Mouse (Mus musculus) cerebral cortex, adult 2 months (tissue): ENCODE measurements around the gene Ctsf.

Source experiments
- WGBS: fragments of 180-500 bp; shearing (Covaris S2); methylation state at CpG from one replicate; pipeline ENCODE4 v1.1.7; 2018; 5-methylcytosine and 5-hydroxymethylcytosine counted together

Gene Ctsf

DNA sequence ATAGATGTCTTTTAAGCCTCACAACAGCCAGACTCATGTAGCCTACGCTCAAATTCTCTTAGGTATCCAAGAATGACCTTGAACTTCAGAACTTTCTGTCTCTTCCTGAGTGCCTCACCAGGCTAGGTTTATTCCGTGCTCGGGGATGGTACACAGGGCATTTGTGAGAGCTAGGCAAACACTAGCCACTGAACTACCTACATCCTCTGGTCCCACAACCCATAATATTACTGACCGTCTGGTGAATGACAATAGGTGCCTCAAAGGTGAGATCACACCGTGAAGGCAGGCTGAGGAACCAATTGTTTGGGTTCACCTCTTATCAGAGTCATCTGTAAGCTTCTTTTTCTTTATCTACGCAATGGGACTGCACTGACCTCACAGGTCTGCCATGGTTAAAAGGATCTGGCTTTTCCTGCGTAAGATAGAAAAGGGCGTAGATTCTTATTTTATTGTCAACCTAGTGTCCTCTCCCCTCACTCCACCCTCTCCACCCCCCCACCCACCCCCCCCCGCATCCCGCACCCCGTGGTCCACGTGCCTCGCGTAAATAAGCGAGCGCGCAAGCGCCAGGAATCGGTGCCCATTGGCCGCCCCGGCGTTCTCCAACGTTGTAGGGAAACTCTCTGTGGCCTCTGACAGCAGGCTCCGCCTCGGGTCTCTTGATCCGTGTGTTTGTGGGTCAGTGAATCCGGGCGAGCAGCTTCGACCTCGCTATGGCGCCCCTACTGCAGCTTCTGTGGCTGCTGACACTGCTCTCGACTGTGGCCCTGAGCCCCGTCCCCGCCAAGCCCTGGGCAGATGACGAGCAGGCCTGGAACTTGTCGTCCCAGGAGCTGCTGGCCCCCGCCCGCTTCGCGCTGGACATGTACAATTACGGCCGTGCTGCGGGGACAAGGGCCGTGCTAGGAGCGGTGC lies at the start of gene Ctsf:
Ctsf (plus strand) TSS at position 579 of the 918 bp plus-strand sequence.
- WGBS = 3% methylated on average over 45 of the region's 45 CpGs

DNA sequence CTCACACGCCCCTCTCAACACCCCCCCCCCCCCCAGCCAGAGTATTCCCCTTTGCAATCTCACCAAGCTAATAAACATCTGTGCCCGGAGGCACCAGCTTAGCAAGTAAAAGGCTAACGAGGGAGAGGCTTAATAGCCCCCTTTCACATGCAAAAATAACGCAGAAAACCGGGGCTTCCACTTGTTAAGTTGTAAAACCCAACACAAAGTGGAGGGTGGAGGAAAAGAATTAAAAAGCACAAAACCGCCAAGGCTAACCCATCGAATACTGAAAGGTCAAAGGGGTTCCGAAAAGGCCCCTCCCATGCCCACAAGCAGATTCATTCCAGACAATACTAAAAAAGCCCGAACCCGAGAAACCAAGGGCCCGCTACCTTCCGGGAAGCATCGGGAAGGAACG lies 44.6 kb upstream of the Ctsf start:
- under 1% methylated on average over 14 of the region's 14 CpGs for WGBS

- WGBS = 0% methylated on average over 17 of the region's 17 CpGs
Measured at GRCm38 (mm10) chr19:4810746-4811062, 44.2 kb upstream of the Ctsf start.

DNA sequence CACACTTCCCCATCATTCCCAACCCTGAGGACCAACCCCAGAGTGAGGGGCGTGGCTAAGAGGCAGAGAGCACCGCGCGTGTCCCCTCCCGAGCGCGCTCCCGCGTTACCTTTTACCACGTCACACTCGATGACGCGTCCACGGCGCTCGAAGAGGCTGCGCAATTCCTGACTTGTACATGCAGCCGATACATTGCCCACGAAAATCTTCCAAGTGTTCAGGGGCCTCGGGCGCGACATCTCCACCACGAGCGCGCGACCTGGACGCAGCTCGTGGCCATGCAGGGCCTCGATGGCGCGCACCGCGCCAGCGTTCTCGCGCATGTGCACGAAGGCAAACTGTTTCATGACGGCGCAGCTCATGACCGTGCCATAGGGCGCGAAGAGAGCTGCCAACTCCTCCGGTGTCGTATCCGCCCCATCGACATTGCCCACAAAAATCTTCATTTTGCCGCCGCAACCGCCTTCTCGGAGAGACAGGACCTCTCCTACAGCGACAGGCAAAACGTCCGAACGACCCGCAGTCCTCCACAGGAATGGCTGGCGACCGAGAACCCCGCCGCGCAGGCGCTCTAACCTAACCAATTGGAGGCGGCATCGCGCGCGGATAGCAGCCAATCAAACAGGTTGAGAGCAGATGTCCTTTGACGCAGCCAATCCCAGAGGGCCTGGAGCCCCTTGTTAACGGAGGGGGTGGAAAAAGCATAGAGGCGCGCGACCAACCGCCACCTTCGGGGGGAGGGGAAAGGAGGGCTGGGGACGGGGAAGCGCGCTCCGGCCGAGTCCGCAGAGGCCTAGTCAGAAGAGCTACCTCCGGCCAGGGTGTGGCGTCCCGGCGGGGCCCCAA lies 43.6 kb upstream of the Ctsf start, which contains the start of the genes Gm21992 and Rbm14:
Gm21992 (minus strand) TSS at position 550 of the 846 bp plus-strand sequence.
Rbm14 (minus strand) TSS at position 572 of the 846 bp plus-strand sequence.
- under 1% methylated on average over 83 of the region's 83 CpGs for WGBS

DNA sequence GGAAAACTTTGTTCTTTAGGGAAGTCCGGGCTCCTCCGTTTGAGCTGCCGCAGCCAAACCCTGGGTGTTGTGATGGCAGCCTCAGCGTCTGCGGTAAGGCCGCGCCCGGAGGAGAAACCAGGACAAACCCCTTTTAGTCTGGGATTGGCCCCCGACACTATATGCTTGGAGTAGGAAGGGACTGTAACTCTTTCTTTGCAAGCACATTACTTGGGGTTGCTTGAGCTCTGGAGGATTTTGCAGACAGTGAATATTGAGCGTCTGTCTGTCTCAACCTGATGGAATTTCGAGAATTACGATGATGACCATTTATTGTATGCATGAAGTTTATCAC lies 43.1 kb upstream of the Ctsf start:
- 1% methylated on average over 12 of the region's 12 CpGs for WGBS

- 77% methylated on average over 8 of the region's 8 CpGs for WGBS
Measured at GRCm38 (mm10) chr19:4812334-4812949, 42.5 kb upstream of the Ctsf start.

- 83% methylated on average over 6 of the region's 6 CpGs for WGBS
Measured at GRCm38 (mm10) chr19:4813015-4813414, 41.9 kb upstream of the Ctsf start.

GRCm38 (mm10) chr19:4817182-4817835 lies 37.6 kb upstream of the Ctsf start:
- WGBS = 72% methylated on average over 1 of the region's 1 CpGs

- WGBS = 57% methylated on average over 5 of the region's 5 CpGs
Measured at GRCm38 (mm10) chr19:4820678-4821303, 34.1 kb upstream of the Ctsf start.

- 72% methylated on average over 16 of the region's 16 CpGs for WGBS
Measured at GRCm38 (mm10) chr19:4828444-4829114, 26.4 kb upstream of the Ctsf start.

- WGBS = 56% methylated on average over 7 of the region's 7 CpGs
Measured at GRCm38 (mm10) chr19:4829156-4829555, 25.8 kb upstream of the Ctsf start.

- 87% methylated on average over 8 of the region's 8 CpGs for WGBS
Measured at GRCm38 (mm10) chr19:4833977-4834376, 21.0 kb upstream of the Ctsf start.

GRCm38 (mm10) chr19:4836096-4836495 lies 18.8 kb upstream of the Ctsf start:
- 81% methylated on average over 2 of the region's 2 CpGs for WGBS

GRCm38 (mm10) chr19:4837049-4837448 lies 17.9 kb upstream of the Ctsf start:
- 89% methylated on average over 6 of the region's 6 CpGs for WGBS

- 15% methylated on average over 10 of the region's 10 CpGs for WGBS
Measured at GRCm38 (mm10) chr19:4838526-4839140, 16.3 kb upstream of the Ctsf start.

- WGBS = 2% methylated on average over 25 of the region's 25 CpGs
Measured at GRCm38 (mm10) chr19:4839149-4839548, 15.8 kb upstream of the Ctsf start, which contains the start of the genes Ccs and Ccdc87. Ccs (minus strand) TSS chr19:4839332. Ccdc87 (plus strand) TSS chr19:4839366.

DNA sequence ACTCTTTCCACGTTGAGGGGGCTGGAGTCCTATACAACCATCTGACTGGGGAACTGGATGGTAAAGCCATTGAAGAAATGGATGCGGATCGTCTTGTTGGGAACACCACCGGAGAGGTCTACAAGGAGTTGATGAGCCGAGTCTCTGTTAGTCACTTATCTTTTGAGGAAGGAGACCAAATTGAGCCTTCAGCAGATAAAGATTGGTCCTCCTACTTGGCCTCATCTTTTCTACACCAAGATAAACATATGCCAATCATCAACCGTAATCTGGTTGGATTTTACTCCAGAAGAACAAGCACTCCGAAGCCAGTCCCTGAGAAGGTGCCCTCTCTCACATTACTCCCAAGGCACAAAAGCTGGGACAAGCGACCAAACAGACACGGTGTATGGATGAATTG lies 14.1 kb upstream of the Ctsf start:
- WGBS = 83% methylated on average over 9 of the region's 9 CpGs

DNA sequence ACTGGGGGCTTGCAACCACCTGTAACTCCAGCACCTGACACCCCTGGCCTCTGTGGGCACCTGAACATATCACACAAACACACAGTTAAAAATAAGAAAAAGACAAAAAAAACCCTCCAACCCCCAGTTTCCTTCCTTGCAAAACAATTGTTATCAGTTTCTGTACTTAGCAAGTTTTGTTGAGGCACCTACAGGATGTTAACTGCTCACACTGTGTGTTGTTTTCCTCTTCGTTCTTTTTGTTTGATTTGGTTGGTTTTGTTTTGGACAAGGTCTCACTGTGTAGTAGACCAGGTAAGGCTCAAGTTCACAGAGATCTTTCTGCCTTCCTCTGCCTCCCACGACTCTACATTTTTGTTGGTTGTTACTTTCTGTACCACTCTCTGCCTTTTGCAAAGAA lies 12.3 kb upstream of the Ctsf start:
- 68% methylated on average over 2 of the region's 2 CpGs for WGBS

GRCm38 (mm10) chr19:4845846-4846245 lies 9.1 kb upstream of the Ctsf start:
- 74% methylated on average over 2 of the region's 2 CpGs for WGBS

DNA sequence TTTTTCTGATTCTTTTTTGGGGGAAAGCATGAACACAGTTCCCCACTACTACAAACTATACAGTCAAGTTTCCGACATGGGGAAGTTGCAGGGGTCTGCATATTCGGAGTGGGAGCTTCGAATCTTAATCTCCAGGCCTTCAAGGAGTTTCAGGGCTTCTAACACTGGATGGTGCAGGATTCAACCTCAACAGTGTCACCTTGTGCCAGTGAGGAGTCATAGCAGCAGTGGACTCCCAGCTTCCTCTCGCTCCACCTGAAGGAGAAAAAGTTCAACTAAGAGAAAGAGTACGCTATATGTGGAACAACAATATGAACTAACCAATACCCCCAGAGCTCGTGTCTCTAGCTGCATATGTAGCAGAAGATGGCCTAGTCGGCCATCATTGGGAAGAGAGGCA lies 7.4 kb upstream of the Ctsf start:
- WGBS = 39% methylated on average over 7 of the region's 7 CpGs
